Mouse (Mus musculus) liver, embryonic 11.5 days (tissue): Measurements from ENCODE around the gene Creld1. TPM values are rescaled to one million over a fixed set of nuclear protein-coding genes. Genes with fewer than 3 reads are reported as not detected.
A peak's percentile ranks its signal among the peaks of the same experiment; 100 is the strongest.

Experiments used
- ATAC-seq: fragments of 200-750 bp; cut with Nextera tagmentation; replicated peaks from 2 replicates; pipeline ENCODE4 v1.8.0; 2017; ENCODE audit warnings: moderate number of reproducible peaks, mild to moderate bottlenecking, moderate TSS enrichment, moderate library complexity; ENCODE audit not compliant: low FRiP score
- DNase-seq: peaks from one replicate; pipeline ENCODE4 v3.0.0-alpha.2; 2017; ENCODE audit warnings: low spot score
- H3K27ac ChIP-seq: fragments of 300-500 bp; sonication (generic); 2 replicates; pipeline ENCODE4 v1.5.1; 2014; ENCODE audit warnings: mild to moderate bottlenecking, low read depth, low read length, control low read depth
- H3K27me3 ChIP-seq: fragments of 300-500 bp; sonication (generic); replicated peaks from 2 replicates; pipeline ENCODE4 v1.6.1; 2014; ENCODE audit warnings: low read length, mixed read lengths; ENCODE audit not compliant: control insufficient read depth, insufficient read depth
- H3K36me3 ChIP-seq: fragments of 300-500 bp; sonication (generic); 2 replicates; pipeline ENCODE4 v1.6.1; 2014; ENCODE audit warnings: mild to moderate bottlenecking, low read length, moderate library complexity, mixed read lengths; ENCODE audit not compliant: control insufficient read depth, insufficient read depth
- H3K4me1 ChIP-seq: fragments of 300-500 bp; sonication (generic); replicated peaks from 2 replicates; pipeline ENCODE4 v1.6.1; 2014; ENCODE audit warnings: low read length, mixed read lengths; ENCODE audit not compliant: control insufficient read depth, insufficient read depth
- H3K4me2 ChIP-seq: fragments of 300-500 bp; sonication (generic); 2 replicates; pipeline ENCODE4 v1.6.1; 2014; ENCODE audit warnings: mild to moderate bottlenecking, control low read depth, moderate library complexity
- H3K4me3 ChIP-seq: fragments of 300-500 bp; sonication (generic); 2 replicates; pipeline ENCODE4 v1.5.1; 2014; ENCODE audit warnings: low read depth, low read length, control low read depth
- H3K9ac ChIP-seq: fragments of 300-500 bp; sonication (generic); 2 replicates; pipeline ENCODE4 v1.6.1; 2014; ENCODE audit warnings: low read depth, low read length, control low read depth
- H3K9me3 ChIP-seq: fragments of 300-500 bp; sonication (generic); 2 replicates; pipeline ENCODE4 v1.6.1; 2016; ENCODE audit warnings: low read length, inconsistent platforms, mixed read lengths; ENCODE audit not compliant: control insufficient read depth
- WGBS: fragments of 180-500 bp; shearing (Covaris S2); extraction: QIAGEN DNeasy Blood & Tissue Kit; methylation state at CpG from one replicate; pipeline ENCODE4 v1.1.7; 2014; 5-methylcytosine and 5-hydroxymethylcytosine counted together
- polyA plus RNA-seq: library from polyadenylated mRNA; unstranded; fragments of >200 nt; fragmentation: Nextera tagmentation; extraction: Ambion mirVana; gene quantifications from 2 replicates; pipeline ENCODE4 v1.2.1, GENCODE M21; 2014

Creld1 gene
- polyA plus RNA-seq, 1 experiment from 2014 or later: 18.5 TPM

DNA sequence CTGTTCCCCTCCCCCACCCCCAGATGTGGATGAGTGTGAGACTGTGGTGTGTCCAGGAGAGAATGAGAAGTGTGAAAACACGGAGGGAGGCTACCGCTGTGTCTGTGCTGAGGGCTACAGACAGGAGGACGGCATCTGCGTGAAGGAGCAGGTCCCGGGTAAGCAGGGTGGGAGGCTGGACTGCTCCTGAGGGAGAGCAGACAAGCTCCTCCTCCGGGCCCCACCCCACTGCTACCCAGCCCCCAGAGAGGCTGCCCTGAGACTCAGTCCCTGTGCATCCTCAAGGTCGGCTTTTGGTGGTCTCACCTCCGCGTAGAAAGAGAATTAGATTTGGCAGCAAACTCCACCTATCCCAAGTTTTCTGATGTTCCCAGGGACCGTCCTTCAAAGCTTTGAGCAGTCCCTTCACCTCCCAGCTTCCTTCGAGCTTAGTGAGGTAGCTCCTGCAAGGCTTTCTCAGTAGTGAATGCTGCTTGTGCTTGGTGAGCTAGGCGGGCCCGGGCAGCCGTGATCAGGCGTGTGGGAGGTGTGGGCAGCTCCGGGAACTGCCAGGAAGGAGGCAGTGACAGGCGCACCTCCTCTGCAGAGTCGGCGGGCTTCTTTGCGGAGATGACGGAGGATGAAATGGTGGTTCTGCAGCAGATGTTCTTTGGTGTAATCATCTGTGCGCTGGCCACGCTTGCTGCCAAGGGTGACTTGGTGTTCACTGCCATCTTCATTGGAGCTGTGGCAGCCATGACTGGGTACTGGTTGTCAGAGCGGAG is 9.2 kb downstream of the Creld1 start:
- Histone ChIP-seq H3K36me3 (peaks cover 7% of the 10 kb centered on the region), H3K4me1 (peaks cover 16% of the 10 kb centered on the region), H3K27me3 (peaks cover 29% of the 10 kb centered on the region), H3K27ac (no peak overlapping the region), H3K4me2 (no peak overlapping the region), H3K9ac (no peak overlapping the region), H3K4me3 (no peak overlapping the region), H3K9me3 (no peaks in the 10 kb centered on the region)
- DNase-seq (no peak), ATAC-seq (no peak)
- 73% methylated on average over 24 of the region's 24 CpGs for WGBS

DNA sequence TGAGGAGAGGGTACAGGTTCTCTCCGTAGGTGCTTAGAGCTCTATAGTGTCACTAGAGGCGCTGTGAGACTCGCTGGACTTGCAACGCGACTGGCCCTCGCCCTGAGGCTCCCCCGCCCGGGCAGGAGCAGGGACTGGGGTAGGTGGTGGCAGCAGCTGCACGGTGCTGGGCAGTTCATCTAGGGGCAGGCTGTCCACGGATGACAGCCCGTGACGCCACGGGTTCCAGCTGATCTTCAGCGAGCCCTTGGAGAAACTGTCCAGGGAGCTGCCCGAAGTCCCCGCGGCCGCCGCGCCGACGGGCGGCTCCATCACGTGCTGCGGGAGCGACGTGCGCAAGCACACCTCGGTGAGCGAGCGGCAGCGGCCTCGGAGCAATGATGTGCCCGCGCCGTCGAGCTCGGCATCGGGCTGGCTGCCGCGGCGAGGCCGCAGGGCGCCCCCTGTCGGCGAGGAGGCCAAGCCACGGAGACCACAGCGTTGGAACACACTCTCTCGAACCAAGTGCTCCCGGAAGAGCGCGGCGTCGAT is 11.2 kb downstream of the Creld1 start:
- peaks cover 9% of the 10 kb centered on the region; the same call in 1 of the 2 replicates for H3K4me1 ChIP-seq
- DNase-seq: peak; percentile 77
- no peak overlapping the region for H3K27ac ChIP-seq
- peaks cover 4% of the 10 kb centered on the region for H3K36me3 ChIP-seq
- peak overlapping the region; percentile 54 for H3K9ac ChIP-seq
- ATAC-seq: peak; percentile 80
- peak overlapping the region; percentile 51 for H3K4me3 ChIP-seq
- WGBS: 1% methylated on average over 54 of the region's 54 CpGs
- H3K27me3 ChIP-seq: peaks cover 38% of the 10 kb centered on the region
- no peaks in the 10 kb centered on the region for H3K9me3 ChIP-seq
- peak overlapping the region; percentile 71 for H3K4me2 ChIP-seq

DNA sequence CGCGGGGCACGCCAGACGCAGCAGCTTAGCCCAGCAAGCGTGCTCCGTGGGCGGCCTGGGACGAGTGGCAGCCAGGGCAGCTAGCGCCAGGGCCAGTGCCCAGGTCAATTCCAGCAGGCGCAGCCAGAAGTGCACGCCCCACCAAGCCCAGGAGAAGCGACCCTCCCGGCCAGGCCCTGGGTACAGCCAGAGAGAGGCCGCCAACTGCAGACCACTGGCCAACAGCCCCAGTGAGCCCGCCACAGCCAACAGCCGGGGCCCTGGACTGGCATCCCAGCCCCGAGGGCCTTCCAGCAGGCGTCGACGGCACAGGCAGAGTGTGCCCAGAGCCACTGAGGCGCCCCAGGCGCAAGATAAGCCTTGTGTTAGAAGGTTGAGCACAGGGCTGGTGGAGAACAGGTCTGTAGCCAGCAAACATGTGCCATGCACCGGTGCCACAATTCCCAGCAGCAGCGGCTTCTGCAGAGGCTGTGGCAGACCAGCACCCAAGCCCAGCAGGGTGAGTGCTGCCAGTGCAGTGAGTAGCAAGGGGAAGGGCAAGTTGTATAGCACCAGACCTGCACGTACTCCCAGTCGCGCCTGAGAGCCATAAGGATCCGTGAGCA is 12.1 kb downstream of the Creld1 start:
- H3K4me3 ChIP-seq: peak overlapping the region; percentile 51
- H3K4me2 ChIP-seq: peak overlapping the region; percentile 71
- no peak overlapping the region for H3K27ac ChIP-seq
- 26% methylated on average over 28 of the region's 28 CpGs for WGBS
- DNase-seq: no peak
- peaks cover 9% of the 10 kb centered on the region; the same call in 1 of the 2 replicates for H3K4me1 ChIP-seq
- H3K9me3 ChIP-seq: no peaks in the 10 kb centered on the region
- ATAC-seq: peak; percentile 6; the same call in 1 of the 2 replicates
- peak overlapping the region; percentile 54 for H3K9ac ChIP-seq
- peaks cover 45% of the 10 kb centered on the region for H3K27me3 ChIP-seq
- peaks cover 3% of the 10 kb centered on the region; the same call in 1 of the 2 replicates for H3K36me3 ChIP-seq

DNA sequence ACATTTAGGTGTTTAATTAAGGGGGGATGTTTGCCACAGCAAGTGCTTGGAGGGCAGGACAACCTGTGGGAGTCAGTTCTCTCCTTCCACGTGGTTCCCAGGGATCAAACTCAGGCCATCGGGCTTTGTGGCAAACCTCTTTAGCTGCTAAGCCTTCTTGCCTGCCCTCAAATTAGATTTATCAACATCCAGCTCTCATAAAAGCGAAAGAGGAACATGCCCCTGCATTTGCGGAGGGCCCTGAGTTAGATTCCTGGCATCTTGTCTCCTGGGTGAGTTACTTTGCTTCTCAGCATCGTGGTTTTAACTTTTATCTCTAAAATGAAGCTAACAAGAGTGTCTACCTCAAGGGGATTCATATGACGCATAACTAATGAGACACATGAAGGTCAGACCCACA is 16.2 kb downstream of the Creld1 start:
- H3K4me3 ChIP-seq: no peak overlapping the region
- H3K4me2 ChIP-seq: no peak overlapping the region
- no peak for DNase-seq
- peaks cover 75% of the 10 kb centered on the region for H3K27me3 ChIP-seq
- H3K36me3 ChIP-seq: no peaks in the 10 kb centered on the region
- ATAC-seq: no peak
- H3K9ac ChIP-seq: no peak overlapping the region
- WGBS: 56% methylated on average over 6 of the region's 6 CpGs
- no peaks in the 10 kb centered on the region for H3K9me3 ChIP-seq
- peaks cover 11% of the 10 kb centered on the region; the same call in 1 of the 2 replicates for H3K4me1 ChIP-seq
- H3K27ac ChIP-seq: no peak overlapping the region

DNA sequence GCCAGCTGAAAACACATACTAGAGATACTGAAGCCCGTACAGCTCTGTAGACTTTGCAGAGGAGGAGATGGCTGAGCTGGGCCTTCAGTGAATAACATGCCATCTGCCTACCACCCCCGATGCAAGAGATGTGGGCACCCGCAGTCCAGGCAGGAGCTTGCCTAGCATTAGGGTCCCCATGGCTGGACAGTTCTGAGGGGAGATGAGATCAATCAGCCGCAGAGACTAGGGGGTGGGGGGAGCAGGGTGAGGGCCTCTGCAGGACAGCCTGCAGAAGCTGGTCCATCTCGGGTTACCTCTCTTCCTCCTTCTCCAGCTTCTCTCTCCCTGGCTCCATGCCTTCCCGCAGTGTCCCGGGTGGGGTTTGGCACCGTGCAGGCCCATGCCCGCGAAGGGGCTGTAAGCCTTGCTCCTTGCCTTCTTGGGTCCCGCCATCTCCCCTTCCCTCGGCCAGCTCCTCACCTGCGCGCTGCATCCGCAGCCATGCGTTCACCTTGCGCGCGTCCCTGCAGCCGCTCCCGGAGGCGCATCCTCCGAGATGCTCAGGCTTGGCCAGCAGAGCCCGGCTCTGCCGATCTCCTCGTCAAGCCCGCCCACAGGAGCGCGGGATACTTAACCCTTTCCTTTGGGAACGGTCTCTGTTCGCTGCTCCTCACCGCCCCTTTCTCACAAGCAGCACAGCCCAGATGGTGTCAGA is 18.4 kb downstream of the Creld1 start, which contains the start of gene Prrt3:
TSS of gene Prrt3 (minus strand) at position 544 of the 697 bp plus-strand sequence.
- ATAC-seq: no peak
- WGBS: 11% methylated on average over 32 of the region's 32 CpGs
- peak within 1 kb of the TSS; percentile 5 for H3K4me3 ChIP-seq
- no peaks in the 10 kb centered on the region for H3K36me3 ChIP-seq
- H3K4me1 ChIP-seq: 0 out of 2 replicates have a peak, but pooled peaks cover 3% of the 10 kb centered on the region
- H3K4me2 ChIP-seq: peak within 1 kb of the TSS; percentile 38
- H3K27ac ChIP-seq: no peak within 1 kb of the TSS
- peaks cover 54% of the 10 kb centered on the region for H3K27me3 ChIP-seq
- DNase-seq: no peak
- H3K9me3 ChIP-seq: no peaks in the 10 kb centered on the region
- no peak within 1 kb of the TSS for H3K9ac ChIP-seq

DNA sequence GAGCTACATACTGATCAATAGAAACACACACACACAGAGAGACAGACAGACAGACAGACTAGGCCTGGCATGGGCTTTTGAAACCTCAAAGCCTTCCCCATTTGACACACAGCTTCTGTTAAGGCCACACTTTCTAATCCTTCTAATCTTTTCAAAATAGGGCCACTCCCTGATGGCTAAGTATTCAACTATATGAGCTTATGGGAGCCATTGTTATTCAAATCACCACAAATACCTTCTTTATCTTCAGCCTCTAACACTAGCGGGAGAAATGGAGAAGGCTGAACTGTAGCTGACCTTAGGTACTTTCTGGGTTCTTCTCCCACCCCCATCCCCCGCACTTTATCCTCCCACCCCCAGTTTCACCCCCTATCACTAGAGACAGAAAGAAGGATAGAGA is 19.7 kb downstream of the Creld1 start:
- WGBS: 73% methylated on average over 2 of the region's 2 CpGs
- ATAC-seq (no peak), DNase-seq (no peak)
- Histone ChIP-seq H3K9me3 (no peaks in the 10 kb centered on the region), H3K4me2 (no peak overlapping the region), H3K9ac (no peak overlapping the region), H3K27me3 (peaks cover 42% of the 10 kb centered on the region), H3K4me1 (0 out of 2 replicates have a peak, but pooled peaks cover 3% of the 10 kb centered on the region), H3K4me3 (no peak overlapping the region), H3K27ac (no peak overlapping the region), H3K36me3 (no peaks in the 10 kb centered on the region)

DNA sequence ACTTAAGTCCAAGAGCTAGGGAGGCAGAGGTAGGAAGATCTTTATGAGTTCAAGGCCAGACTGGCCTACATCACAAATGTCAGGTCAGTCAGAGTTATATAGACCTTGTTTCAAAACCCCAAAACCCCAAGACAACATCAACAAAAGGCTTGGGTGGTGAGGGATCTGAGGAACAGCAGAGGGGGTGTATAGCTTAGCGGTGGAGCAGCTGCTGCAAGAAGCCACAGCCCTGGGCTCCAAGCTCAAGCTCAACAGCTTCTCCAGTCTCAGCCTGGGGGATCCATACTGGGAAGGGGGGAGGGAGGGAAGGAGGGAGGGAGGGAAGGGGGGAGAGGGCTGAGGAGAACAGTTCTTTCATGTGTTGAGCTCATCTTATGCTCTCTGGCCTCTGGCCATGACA is 22.6 kb downstream of the Creld1 start:
- WGBS: 72% methylated on average over 1 of the region's 1 CpGs
- Histone ChIP-seq H3K27me3 (peaks cover 25% of the 10 kb centered on the region), H3K36me3 (no peaks in the 10 kb centered on the region), H3K27ac (no peak overlapping the region), H3K9me3 (no peaks in the 10 kb centered on the region), H3K4me2 (no peak overlapping the region), H3K4me3 (no peak overlapping the region), H3K4me1 (0 out of 2 replicates have a peak, but pooled peaks cover 3% of the 10 kb centered on the region), H3K9ac (no peak overlapping the region)
- ATAC-seq: no peak
- DNase-seq: no peak

DNA sequence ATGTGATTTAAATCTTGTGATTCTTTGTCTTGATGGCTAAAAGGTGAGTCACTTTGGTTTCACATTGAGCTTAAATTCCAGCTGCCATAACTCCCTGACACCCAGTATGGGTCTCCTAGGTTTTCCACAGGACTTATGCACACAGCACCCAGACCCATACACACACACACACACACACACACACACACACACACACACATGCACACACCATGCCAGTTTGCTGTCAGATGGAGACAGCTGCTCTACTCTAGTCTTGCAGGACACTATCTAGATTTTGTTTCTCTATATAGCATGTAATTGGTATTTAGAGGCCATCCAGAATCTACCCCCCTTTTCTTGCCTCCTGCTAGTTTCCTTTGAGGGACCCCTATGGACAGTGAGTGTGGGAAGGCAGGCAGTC is 24.0 kb downstream of the Creld1 start:
- H3K9ac ChIP-seq: no peak overlapping the region
- H3K4me3 ChIP-seq: no peak overlapping the region
- H3K27me3 ChIP-seq: peaks cover 11% of the 10 kb centered on the region
- H3K4me2 ChIP-seq: no peak overlapping the region
- H3K4me1 ChIP-seq: no peaks in the 10 kb centered on the region
- no peaks in the 10 kb centered on the region for H3K9me3 ChIP-seq
- ATAC-seq (no peak), DNase-seq (no peak)
- no peak overlapping the region for H3K27ac ChIP-seq
- H3K36me3 ChIP-seq: no peaks in the 10 kb centered on the region
